Mouse (Mus musculus) embryo, embryonic 11 days (tissue): ENCODE measurements at regions not wholly inside any gene's neighbourhood (a gene's known extent, or its start where the extent isn't known, plus 50 kb on each side); places are given as distances from the start of the nearest gene placed in this dataset.

ENCODE experiments used
- DNase-seq: peaks from one replicate; pipeline ENCODE4 v3.0.0-alpha.2; 2015

- no peak for DNase-seq
Measured at GRCm38 (mm10) chr5:64753142-64753750, 49.9 kb upstream of the Klf3 start.
